Mouse (Mus musculus): Measurements from ENCODE around the gene Adgrg5. TPM values are rescaled to one million over a fixed set of nuclear protein-coding genes. Genes with fewer than 3 reads are reported as not detected.

Gene Adgrg5
- polyA plus RNA-seq, 1 experiment: not detected

- Histone ChIP-seq H3K4me3 (ENCODE audit: insufficient read depth, low read length) (no peak overlapping the region), H3K27ac (ENCODE audit: insufficient read depth, low read depth, low read length) (no peak overlapping the region), H3K4me1 (ENCODE audit: control insufficient read depth, insufficient read depth, low read length) (no peaks in the 10 kb centered on the region)
- TF ChIP-seq CTCF (IDR thresholded peaks at IDR 0.05; ENCODE audit: low read depth, low read length) (no peak), POLR2A (IDR thresholded peaks at IDR 0.05; ENCODE audit: borderline replicate concordance, low read depth, low read length) (no peak)
Measured at GRCm38 (mm10) chr8:94988619-94989018, 65.1 kb downstream of the Adgrg5 start.

GRCm38 (mm10) chr8:94989711-94990110 lies 66.2 kb downstream of the Adgrg5 start:
- TF ChIP-seq POLR2A (IDR thresholded peaks at IDR 0.05; ENCODE audit: borderline replicate concordance, low read depth, low read length) (no peak), CTCF (IDR thresholded peaks at IDR 0.05; ENCODE audit: low read depth, low read length) (no peak)
- H3K4me3 ChIP-seq (ENCODE audit: insufficient read depth, low read length): no peak overlapping the region
- no peak overlapping the region for H3K27ac ChIP-seq (ENCODE audit: insufficient read depth, low read depth, low read length)

GRCm38 (mm10) chr8:94990598-94991453 lies 67.3 kb downstream of the Adgrg5 start:
- no peak overlapping the region for H3K4me3 ChIP-seq (ENCODE audit: insufficient read depth, low read length)
- H3K27ac ChIP-seq (ENCODE audit: insufficient read depth, low read depth, low read length): no peak overlapping the region
- no peak for TF ChIP-seq POLR2A (IDR thresholded peaks at IDR 0.05; ENCODE audit: borderline replicate concordance, low read depth, low read length)
- H3K4me1 ChIP-seq (ENCODE audit: control insufficient read depth, insufficient read depth, low read length): no peaks in the 10 kb centered on the region

More at GRCm38 (mm10) chr8:94989711-94990110, 66.2 kb downstream of the Adgrg5 start:
- no peaks in the 10 kb centered on the region for H3K4me1 ChIP-seq (ENCODE audit: control insufficient read depth, insufficient read depth, low read length)

- H3K4me3 ChIP-seq (ENCODE audit: insufficient read depth, low read length): no peak overlapping the region
- TF ChIP-seq POLR2A (IDR thresholded peaks at IDR 0.05; ENCODE audit: borderline replicate concordance, low read depth, low read length) (no peak), CTCF (IDR thresholded peaks at IDR 0.05; ENCODE audit: low read depth, low read length) (no peak)
- H3K27ac ChIP-seq (ENCODE audit: insufficient read depth, low read depth, low read length): no peak overlapping the region
- no peaks in the 10 kb centered on the region for H3K4me1 ChIP-seq (ENCODE audit: control insufficient read depth, insufficient read depth, low read length)
Measured at GRCm38 (mm10) chr8:94991454-94991994, 68.0 kb downstream of the Adgrg5 start.

- Histone ChIP-seq H3K4me3 (ENCODE audit: insufficient read depth, low read length) (no peak overlapping the region), H3K4me1 (ENCODE audit: control insufficient read depth, insufficient read depth, low read length) (no peaks in the 10 kb centered on the region), H3K27ac (ENCODE audit: insufficient read depth, low read depth, low read length) (no peak overlapping the region)
- TF ChIP-seq POLR2A (IDR thresholded peaks at IDR 0.05; ENCODE audit: borderline replicate concordance, low read depth, low read length) (no peak), CTCF (IDR thresholded peaks at IDR 0.05; ENCODE audit: low read depth, low read length) (no peak)
Measured at GRCm38 (mm10) chr8:94992010-94992409, 68.5 kb downstream of the Adgrg5 start.

- no peak overlapping the region for H3K27ac ChIP-seq (ENCODE audit: insufficient read depth, low read depth, low read length)
- no peaks in the 10 kb centered on the region for H3K4me1 ChIP-seq (ENCODE audit: control insufficient read depth, insufficient read depth, low read length)
- no peak for TF ChIP-seq POLR2A (IDR thresholded peaks at IDR 0.05; ENCODE audit: borderline replicate concordance, low read depth, low read length)
- no peak for TF ChIP-seq CTCF (IDR thresholded peaks at IDR 0.05; ENCODE audit: low read depth, low read length)
- H3K4me3 ChIP-seq (ENCODE audit: insufficient read depth, low read length): no peak overlapping the region
Measured at GRCm38 (mm10) chr8:94992534-94992933, 69.0 kb downstream of the Adgrg5 start.

Other genes with a start within 250 kb of the Adgrg5 start
- not detected in 2 replicates for gene Pllp, start 227.4 kb upstream of the Adgrg5 start, polyA plus RNA-seq (2012; ENCODE audit: insufficient read depth, insufficient read length, missing spikeins)
- gene Ccl22, start 178.1 kb upstream of the Adgrg5 start, polyA plus RNA-seq (2012; ENCODE audit: insufficient read depth, insufficient read length, missing spikeins): 0.36 and 0.50 TPM in 2 replicates
- 0.56 and 0.76 TPM in 2 replicates for gene Cx3cl1, start 151.7 kb upstream of the Adgrg5 start, polyA plus RNA-seq (2012; ENCODE audit: insufficient read depth, insufficient read length, missing spikeins)
- not detected in 2 replicates for gene Ccl17, start 113.2 kb upstream of the Adgrg5 start, polyA plus RNA-seq (2012; ENCODE audit: insufficient read depth, insufficient read length, missing spikeins)
- 33.1 and 34.1 TPM in 2 replicates for gene Coq9, start 85.4 kb upstream of the Adgrg5 start, polyA plus RNA-seq (2012; ENCODE audit: insufficient read depth, insufficient read length, missing spikeins)
- gene Ciapin1, start 85.3 kb upstream of the Adgrg5 start, polyA plus RNA-seq (2012; ENCODE audit: insufficient read depth, insufficient read length, missing spikeins): 12.9 and 19.7 TPM in 2 replicates
- gene Polr2c, start 66.2 kb upstream of the Adgrg5 start, polyA plus RNA-seq (2012; ENCODE audit: insufficient read depth, insufficient read length, missing spikeins): 41.7 and 44.9 TPM in 2 replicates
- gene Dok4, start 47.4 kb upstream of the Adgrg5 start, polyA plus RNA-seq (2012; ENCODE audit: insufficient read depth, insufficient read length, missing spikeins): 3.7 and 7.4 TPM in 2 replicates
- gene Ccdc102a, start 5.6 kb upstream of the Adgrg5 start, polyA plus RNA-seq (2012; ENCODE audit: insufficient read depth, insufficient read length, missing spikeins): not detected in 2 replicates
- gene Adgrg1, start 51.1 kb downstream of the Adgrg5 start, polyA plus RNA-seq (2012; ENCODE audit: insufficient read depth, insufficient read length, missing spikeins): 1.1 and 1.8 TPM in 2 replicates
- gene Adgrg3, start 94.0 kb downstream of the Adgrg5 start, polyA plus RNA-seq (2012; ENCODE audit: insufficient read depth, insufficient read length, missing spikeins): 0.23 TPM in 1 of 2 replicates, not detected in the other
- gene Drc7, start 131.4 kb downstream of the Adgrg5 start, polyA plus RNA-seq (2012; ENCODE audit: insufficient read depth, insufficient read length, missing spikeins): not detected in 2 replicates
- 7.7 and 11.2 TPM in 2 replicates for gene Katnb1, start 157.5 kb downstream of the Adgrg5 start, polyA plus RNA-seq (2012; ENCODE audit: insufficient read depth, insufficient read length, missing spikeins)